Mouse (Mus musculus) spleen, postnatal 14 days (tissue): ENCODE data around the gene Fgfr1op.
A peak's percentile ranks its signal among the peaks of the same experiment; 100 is the strongest.

ENCODE experiments used
- DNase-seq, 2 experiments: peaks; one replicate each; pipeline ENCODE4 v3.0.0; 2021 to 2022; ENCODE audit warnings: low spot score in 2 of 2

Fgfr1op gene

GRCm38 (mm10) chr17:8225746-8226145 lies 60.4 kb downstream of the Fgfr1op start:
- no peak for DNase-seq

- no peak for DNase-seq
Measured at GRCm38 (mm10) chr17:8228622-8229021, 63.3 kb downstream of the Fgfr1op start.

GRCm38 (mm10) chr17:8229607-8230006 lies 64.3 kb downstream of the Fgfr1op start:
- no peak for DNase-seq

GRCm38 (mm10) chr17:8232089-8232488 lies 66.8 kb downstream of the Fgfr1op start:
- DNase-seq = peak; percentile 60 to 71

- DNase-seq = no peak
Measured at GRCm38 (mm10) chr17:8233618-8234214, 68.4 kb downstream of the Fgfr1op start.

GRCm38 (mm10) chr17:8234537-8234936 lies 69.2 kb downstream of the Fgfr1op start:
- no peak for DNase-seq

- no peak for DNase-seq
Measured at GRCm38 (mm10) chr17:8235743-8236142, 70.4 kb downstream of the Fgfr1op start, which contains the start of gene Ccr6. Gene Ccr6 (plus strand): TSS chr17:8236043.

- DNase-seq = no peak
Measured at GRCm38 (mm10) chr17:8238012-8238710, 72.9 kb downstream of the Fgfr1op start.

GRCm38 (mm10) chr17:8239561-8239960 lies 74.3 kb downstream of the Fgfr1op start:
- no peak for DNase-seq

GRCm38 (mm10) chr17:8240517-8240916 lies 75.2 kb downstream of the Fgfr1op start:
- DNase-seq = no peak

GRCm38 (mm10) chr17:8241645-8242044 lies 76.3 kb downstream of the Fgfr1op start:
- DNase-seq = no peak

GRCm38 (mm10) chr17:8242186-8242585 lies 76.9 kb downstream of the Fgfr1op start:
- DNase-seq = no peak

GRCm38 (mm10) chr17:8244124-8244523 lies 78.8 kb downstream of the Fgfr1op start:
- no peak for DNase-seq

GRCm38 (mm10) chr17:8246102-8246754 lies 80.9 kb downstream of the Fgfr1op start:
- DNase-seq = no peak
